Mouse (Mus musculus) neural tube, postnatal 0 days (tissue): ENCODE data around the gene Lce1c. TPM values are rescaled to one million over a fixed set of nuclear protein-coding genes. Genes with fewer than 3 reads are reported as not detected.

ENCODE experiments used
- polyA plus RNA-seq: library from polyadenylated mRNA; unstranded; fragments of >200 nt; fragmentation: Nextera tagmentation; extraction: Ambion mirVana; gene quantifications from 2 replicates; pipeline ENCODE4 v1.2.1, GENCODE M21; 2015

The Lce1c gene
- not detected in 2 replicates for polyA plus RNA-seq

DNA sequence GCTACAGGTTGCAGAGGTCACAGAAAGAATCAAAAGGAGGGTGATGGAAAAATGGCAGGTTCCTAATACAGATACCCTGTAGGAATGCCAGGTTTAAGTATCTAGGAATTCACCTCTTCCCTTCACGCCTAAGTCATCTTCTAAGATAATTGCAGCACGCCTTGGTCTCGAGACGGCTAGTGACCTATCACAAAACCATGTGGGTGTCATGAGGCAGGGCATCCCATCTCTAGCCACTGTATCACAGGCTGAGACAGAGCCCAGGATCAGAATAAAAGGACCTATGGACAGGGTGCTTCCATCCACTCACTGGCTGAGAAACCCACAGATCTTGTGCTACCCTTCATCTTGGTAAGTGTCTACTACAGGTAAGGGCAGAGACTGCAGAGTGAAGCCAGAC is at the start of gene Lce1c:
Lce1c (plus strand) TSS at position 301 of the 400 bp plus-strand sequence.

DNA sequence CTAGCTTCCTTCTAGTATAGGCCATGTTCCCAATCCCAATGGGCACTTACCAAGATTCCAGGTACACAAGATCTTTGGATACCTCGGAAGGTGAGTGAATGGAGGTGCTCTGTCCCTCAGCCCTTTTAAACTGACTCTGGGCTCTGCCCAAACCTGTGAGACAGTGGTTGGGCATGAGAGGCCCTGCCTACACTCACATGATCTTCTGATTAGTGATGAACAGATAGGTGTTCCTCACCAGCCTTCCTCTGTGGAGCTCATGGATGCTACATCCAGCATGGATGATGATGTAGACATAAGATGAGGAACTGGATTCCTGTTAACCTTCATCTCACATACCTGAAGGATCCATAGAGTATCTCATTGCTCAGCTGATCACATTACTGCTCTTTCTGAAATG is 30.8 kb upstream of the Lce1c start, which contains the start of gene Lce1a1:
Lce1a1 (minus strand) TSS at position 101 of the 400 bp plus-strand sequence.

DNA sequence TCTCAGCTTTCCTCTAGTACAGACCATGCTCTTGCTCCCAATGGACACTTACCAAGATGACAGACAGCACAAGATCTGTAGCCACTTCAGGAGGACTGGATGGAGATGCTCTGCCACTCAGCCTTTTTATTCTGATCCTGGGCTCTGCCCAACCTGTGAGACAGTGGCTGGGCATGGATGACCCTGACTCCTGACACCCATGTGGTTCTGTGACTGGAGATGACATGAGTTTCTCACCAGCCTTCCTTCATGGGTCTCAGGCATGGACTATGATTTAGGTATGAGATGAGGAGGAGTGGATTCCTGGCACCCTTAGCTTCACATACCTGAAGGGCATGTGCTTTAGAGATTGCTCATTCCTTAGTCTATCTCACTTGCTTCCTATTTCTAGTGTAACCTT is 22.2 kb upstream of the Lce1c start, which contains the start of gene Lce1b:
Lce1b (minus strand) TSS at position 101 of the 400 bp plus-strand sequence.

DNA sequence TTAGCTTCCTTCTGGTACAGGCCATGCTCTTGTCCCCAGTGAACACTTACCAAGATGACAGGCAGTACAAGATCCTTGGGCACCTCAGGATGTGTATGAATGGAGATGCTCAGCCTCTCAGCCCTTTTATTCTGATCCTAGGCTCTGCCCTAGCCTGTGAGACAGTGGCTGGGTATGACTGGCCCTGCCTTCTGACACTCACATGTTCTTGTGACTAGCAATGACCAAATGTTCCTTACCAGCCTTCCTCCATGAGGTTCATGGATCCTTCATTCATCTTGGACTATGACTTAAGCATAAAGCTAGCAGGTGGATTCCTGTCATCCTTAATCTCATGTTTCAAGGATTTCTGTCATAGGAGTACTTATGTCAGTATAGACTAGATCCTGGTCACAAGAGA is 8.8 kb upstream of the Lce1c start, which contains the start of gene Lce1a2:
Lce1a2 (minus strand) TSS at position 101 of the 400 bp plus-strand sequence.

DNA sequence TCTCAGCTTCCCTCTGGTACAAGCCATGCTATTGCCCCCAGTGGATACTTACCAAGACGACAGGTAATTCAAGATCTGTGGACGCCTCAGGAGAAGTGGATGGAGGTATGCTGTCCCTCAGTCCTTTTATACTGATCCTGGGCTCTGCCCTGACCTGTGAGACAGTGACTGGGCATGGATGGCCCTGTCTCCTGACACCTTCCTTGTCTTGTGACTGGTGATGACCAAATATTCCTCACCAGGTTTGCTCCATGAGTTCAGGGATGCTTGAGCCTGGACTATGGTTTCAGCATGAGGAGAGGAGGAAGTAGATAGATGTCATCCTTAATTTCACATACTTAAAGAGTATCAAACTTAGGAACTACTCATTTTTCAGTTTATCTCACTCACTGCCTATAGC is 8.1 kb downstream of the Lce1c start, which contains the start of gene Lce1d:
Lce1d (minus strand) TSS at position 101 of the 400 bp plus-strand sequence.

DNA sequence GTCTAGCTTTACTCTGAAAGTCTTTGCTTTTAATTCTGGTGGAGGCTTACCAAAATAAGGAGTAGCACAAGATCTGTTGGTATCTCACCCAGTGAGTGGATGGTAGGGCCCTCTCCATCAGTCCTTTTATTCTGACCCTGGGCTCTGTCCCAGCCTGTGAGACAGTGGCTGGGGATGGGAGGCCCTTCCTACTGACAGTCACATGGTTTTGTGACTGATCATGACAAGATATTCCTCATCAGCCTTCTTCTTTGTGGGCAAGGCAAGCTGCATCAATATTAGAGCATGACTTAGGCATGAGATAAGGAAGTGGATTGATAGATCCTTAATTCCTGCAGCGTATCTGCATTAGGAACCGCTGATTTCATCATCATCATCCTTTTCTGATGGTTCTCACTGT is 29.9 kb downstream of the Lce1c start, which contains the start of gene Lce1e:
Lce1e (minus strand) TSS at position 101 of the 400 bp plus-strand sequence.

DNA sequence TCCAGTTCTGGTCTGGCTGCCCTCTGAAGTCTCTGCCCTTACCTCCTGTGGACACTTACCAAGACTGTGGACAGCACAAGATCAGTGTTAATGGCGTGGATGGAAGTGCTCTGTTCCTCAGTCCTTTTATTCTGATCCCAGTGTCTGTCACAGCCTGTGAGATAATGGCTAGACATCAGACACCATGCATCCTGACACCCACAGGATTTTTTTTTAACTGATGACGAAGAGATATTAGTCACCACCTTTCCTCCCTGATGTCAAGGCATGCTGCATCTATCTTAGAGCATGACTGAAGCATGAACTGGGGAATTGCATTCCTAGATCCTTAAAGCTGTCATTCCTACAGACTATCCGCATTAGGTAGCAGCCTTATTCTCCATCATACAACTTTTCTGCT is 41.2 kb downstream of the Lce1c start, which contains the start of gene Lce1f:
Lce1f (minus strand) TSS at position 101 of the 400 bp plus-strand sequence.

Other genes starting within 250 kb of the Lce1c start
- gene Gm9774, start 249.8 kb upstream of the Lce1c start, polyA plus RNA-seq = 7.8 and 9.7 TPM in 2 replicates
- not detected in 2 replicates for gene Sprr2k, start 246.7 kb upstream of the Lce1c start, polyA plus RNA-seq
- gene Sprr1b, start 240.5 kb upstream of the Lce1c start, polyA plus RNA-seq = not detected in 2 replicates
- not detected in 2 replicates for gene Sprr3, start 220.5 kb upstream of the Lce1c start, polyA plus RNA-seq
- gene Sprr1a, start 193.4 kb upstream of the Lce1c start, polyA plus RNA-seq = 0.85 and 1.2 TPM in 2 replicates
- not detected in 2 replicates for gene Sprr4, start 178.8 kb upstream of the Lce1c start, polyA plus RNA-seq
- gene 2310046K23Rik, start 144.7 kb upstream of the Lce1c start, polyA plus RNA-seq = not detected in 2 replicates
- gene Ivl, start 105.5 kb upstream of the Lce1c start, polyA plus RNA-seq = not detected in 2 replicates
- gene Smcp, start 90.2 kb upstream of the Lce1c start, polyA plus RNA-seq = not detected in 2 replicates
- not detected in 2 replicates for gene 2210017I01Rik, start 71.8 kb upstream of the Lce1c start, polyA plus RNA-seq
- not detected in 2 replicates for gene Lce6a, start 57.6 kb upstream of the Lce1c start, polyA plus RNA-seq
- not detected in 2 replicates for gene Lce1a1, start 30.9 kb upstream of the Lce1c start, polyA plus RNA-seq
- not detected in 2 replicates for gene Lce1b, start 22.3 kb upstream of the Lce1c start, polyA plus RNA-seq
- gene Lce1a2, start 8.9 kb upstream of the Lce1c start, polyA plus RNA-seq = not detected in 2 replicates
- gene Lce1d, start 8.0 kb downstream of the Lce1c start, polyA plus RNA-seq = not detected in 2 replicates
- gene Lce1e, start 29.8 kb downstream of the Lce1c start, polyA plus RNA-seq = not detected in 2 replicates
- not detected in 2 replicates for gene Lce1f, start 41.1 kb downstream of the Lce1c start, polyA plus RNA-seq
- gene Gm38119, start 59.8 kb downstream of the Lce1c start, polyA plus RNA-seq = not detected in 2 replicates
- gene Lce1g, start 73.1 kb downstream of the Lce1c start, polyA plus RNA-seq = not detected in 2 replicates
- gene Lce1h, start 85.8 kb downstream of the Lce1c start, polyA plus RNA-seq = not detected in 2 replicates
- gene Lce1i, start 99.7 kb downstream of the Lce1c start, polyA plus RNA-seq = not detected in 2 replicates
- not detected in 2 replicates for gene Lce1j, start 111.3 kb downstream of the Lce1c start, polyA plus RNA-seq
- gene Lce1k, start 128.6 kb downstream of the Lce1c start, polyA plus RNA-seq = not detected in 2 replicates
- not detected in 2 replicates for gene Kprp, start 148.0 kb downstream of the Lce1c start, polyA plus RNA-seq
- gene Lce1l, start 172.0 kb downstream of the Lce1c start, polyA plus RNA-seq = not detected in 2 replicates
- gene 2310050C09Rik, start 191.0 kb downstream of the Lce1c start, polyA plus RNA-seq = not detected in 2 replicates
- gene Lce3a, start 247.0 kb downstream of the Lce1c start, polyA plus RNA-seq = not detected in 2 replicates